Mouse (Mus musculus) kidney, embryonic 14.5 days (tissue): ENCODE results near the gene Eef1g. TPM values are rescaled to one million over a fixed set of nuclear protein-coding genes. Genes with fewer than 3 reads are reported as not detected.
A peak's percentile ranks its signal among the peaks of the same experiment; 100 is the strongest.

Experiments
- ATAC-seq: fragments of 200-750 bp; cut with Nextera tagmentation; 2 replicates; pipeline ENCODE4 v1.8.0; 2017; ENCODE audit warnings: moderate number of reproducible peaks, mild to moderate bottlenecking, moderate TSS enrichment, moderate library complexity; ENCODE audit not compliant: low FRiP score, low TSS enrichment
- H3K27ac ChIP-seq: fragments of 300-500 bp; sonication (generic); 2 replicates; pipeline ENCODE4 v1.5.1; 2014; ENCODE audit warnings: low read depth, mild to moderate bottlenecking, low read length, moderate library complexity, mixed read lengths
- H3K27me3 ChIP-seq: fragments of 300-500 bp; sonication (generic); 2 replicates; pipeline ENCODE4 v1.6.1; 2014; ENCODE audit warnings: mild to moderate bottlenecking, low read length; ENCODE audit not compliant: control insufficient read depth, insufficient read depth
- H3K36me3 ChIP-seq: fragments of 300-500 bp; sonication (generic); 2 replicates; pipeline ENCODE4 v1.6.1; 2014; ENCODE audit warnings: low read length, mixed read lengths; ENCODE audit not compliant: control insufficient read depth, insufficient read depth
- H3K4me1 ChIP-seq: fragments of 300-500 bp; sonication (generic); 2 replicates; pipeline ENCODE4 v1.6.1; 2014; ENCODE audit warnings: low read length, mixed read lengths; ENCODE audit not compliant: control insufficient read depth, insufficient read depth
- H3K4me2 ChIP-seq: fragments of 300-500 bp; sonication (generic); replicated peaks from 2 replicates; pipeline ENCODE4 v1.6.1; 2014; ENCODE audit warnings: low read depth, mild to moderate bottlenecking, low read length
- H3K4me3 ChIP-seq: fragments of 300-500 bp; sonication (generic); 2 replicates; pipeline ENCODE4 v1.5.1; 2014; ENCODE audit warnings: mild to moderate bottlenecking, low read length
- H3K9ac ChIP-seq: fragments of 300-500 bp; sonication (generic); 2 replicates; pipeline ENCODE4 v1.6.1; 2014; ENCODE audit warnings: low read depth, mild to moderate bottlenecking, low read length, moderate library complexity
- H3K9me3 ChIP-seq: fragments of 300-500 bp; sonication (generic); 2 replicates; pipeline ENCODE4 v1.6.1; 2016; ENCODE audit warnings: low read length; ENCODE audit not compliant: control insufficient read depth
- WGBS: fragments of 180-500 bp; shearing (Covaris S2); extraction: QIAGEN DNeasy Blood & Tissue Kit; methylation state at CpG from one replicate; pipeline ENCODE4 v1.1.7; 2014; 5-methylcytosine and 5-hydroxymethylcytosine counted together
- polyA plus RNA-seq: library from polyadenylated mRNA; unstranded; fragments of >200 nt; fragmentation: Nextera tagmentation; extraction: Ambion mirVana; gene quantifications from 2 replicates; pipeline ENCODE4 v1.2.1, GENCODE M21; 2014

The Eef1g gene
- polyA plus RNA-seq, 1 experiment from 2014 or later: 516 TPM

DNA sequence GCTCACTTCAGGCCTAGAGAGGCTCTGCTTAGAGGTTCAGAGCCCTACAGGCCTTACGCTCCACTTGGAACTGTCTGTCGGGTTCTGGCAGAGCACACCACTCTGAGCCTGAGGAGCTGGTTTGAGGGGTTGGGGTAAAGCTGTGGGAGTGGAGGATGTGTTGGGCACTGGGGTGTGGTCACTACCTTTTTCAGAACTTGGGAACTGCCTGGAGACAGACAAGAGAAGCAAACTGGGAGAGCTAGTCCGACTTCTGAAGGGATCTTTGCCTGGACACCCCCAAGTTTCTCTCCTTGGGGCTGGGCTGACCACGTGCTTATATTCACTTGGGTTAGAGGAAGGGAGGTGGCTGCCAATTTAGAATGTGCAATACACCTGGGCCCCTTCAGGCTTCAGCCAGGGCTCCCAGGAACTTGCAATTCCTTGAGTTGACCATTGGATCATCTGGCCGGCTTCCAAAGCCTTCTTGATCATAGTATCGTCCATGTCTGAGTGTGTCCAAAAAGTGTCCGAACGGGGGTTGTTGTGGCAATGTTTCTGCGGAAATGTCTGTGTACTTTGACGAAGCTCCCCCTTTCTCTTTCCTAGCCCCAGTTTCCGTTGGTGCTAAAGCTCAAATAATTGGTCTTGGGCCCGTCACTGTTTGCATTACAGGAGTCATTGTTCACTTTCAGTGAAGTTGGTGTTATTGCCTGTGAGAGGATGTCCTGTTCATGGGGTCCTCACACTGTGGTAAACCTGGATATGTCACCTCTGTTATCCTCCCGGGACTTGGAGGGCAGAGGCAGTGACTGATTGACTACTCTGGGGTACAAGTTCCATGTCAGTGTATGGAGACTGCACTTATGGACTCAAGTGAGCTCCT lies 25.3 kb downstream of the Eef1g start:
- ATAC-seq: no peak
- WGBS: 74% methylated on average over 13 of the region's 13 CpGs
- peak overlapping the region; percentile 93 for H3K4me2 ChIP-seq

GRCm38 (mm10) chr19:8992769-8993624 lies 26.2 kb downstream of the Eef1g start:
- 19% methylated on average over 12 of the region's 12 CpGs for WGBS

More for the DNA sequence above, 25.3 kb downstream of the Eef1g start:
- Histone ChIP-seq H3K27ac (peak overlapping the region; percentile 14; the same call in 1 of the 2 replicates), H3K27me3 (no peaks in the 10 kb centered on the region), H3K9ac (peak overlapping the region; percentile 2; the same call in 1 of the 2 replicates), H3K4me3 (peak overlapping the region; percentile 11; the same call in 1 of the 2 replicates), H3K9me3 (no peaks in the 10 kb centered on the region), H3K4me1 (peaks cover 29% of the 10 kb centered on the region), H3K36me3 (no peaks in the 10 kb centered on the region)

GRCm38 (mm10) chr19:8993625-8993912 lies 26.7 kb downstream of the Eef1g start:
- ATAC-seq: no peak
- Histone ChIP-seq H3K36me3 (no peaks in the 10 kb centered on the region), H3K4me3 (no peak overlapping the region), H3K4me1 (peaks cover 36% of the 10 kb centered on the region), H3K9ac (no peak overlapping the region), H3K4me2 (no peak overlapping the region), H3K9me3 (no peaks in the 10 kb centered on the region), H3K27ac (no peak overlapping the region), H3K27me3 (no peaks in the 10 kb centered on the region)
- 46% methylated on average over 2 of the region's 2 CpGs for WGBS

More at GRCm38 (mm10) chr19:8992769-8993624, 26.2 kb downstream of the Eef1g start:
- Histone ChIP-seq H3K27me3 (no peaks in the 10 kb centered on the region), H3K36me3 (no peaks in the 10 kb centered on the region), H3K27ac (peak overlapping the region; percentile 15; the same call in 1 of the 2 replicates), H3K4me3 (no peak overlapping the region; the same call in 1 of the 2 replicates), H3K4me2 (peak overlapping the region; percentile 93), H3K4me1 (peaks cover 38% of the 10 kb centered on the region), H3K9me3 (no peaks in the 10 kb centered on the region), H3K9ac (peak overlapping the region; percentile 2; the same call in 1 of the 2 replicates)
- ATAC-seq: peak; percentile 17; the same call in 1 of the 2 replicates

DNA sequence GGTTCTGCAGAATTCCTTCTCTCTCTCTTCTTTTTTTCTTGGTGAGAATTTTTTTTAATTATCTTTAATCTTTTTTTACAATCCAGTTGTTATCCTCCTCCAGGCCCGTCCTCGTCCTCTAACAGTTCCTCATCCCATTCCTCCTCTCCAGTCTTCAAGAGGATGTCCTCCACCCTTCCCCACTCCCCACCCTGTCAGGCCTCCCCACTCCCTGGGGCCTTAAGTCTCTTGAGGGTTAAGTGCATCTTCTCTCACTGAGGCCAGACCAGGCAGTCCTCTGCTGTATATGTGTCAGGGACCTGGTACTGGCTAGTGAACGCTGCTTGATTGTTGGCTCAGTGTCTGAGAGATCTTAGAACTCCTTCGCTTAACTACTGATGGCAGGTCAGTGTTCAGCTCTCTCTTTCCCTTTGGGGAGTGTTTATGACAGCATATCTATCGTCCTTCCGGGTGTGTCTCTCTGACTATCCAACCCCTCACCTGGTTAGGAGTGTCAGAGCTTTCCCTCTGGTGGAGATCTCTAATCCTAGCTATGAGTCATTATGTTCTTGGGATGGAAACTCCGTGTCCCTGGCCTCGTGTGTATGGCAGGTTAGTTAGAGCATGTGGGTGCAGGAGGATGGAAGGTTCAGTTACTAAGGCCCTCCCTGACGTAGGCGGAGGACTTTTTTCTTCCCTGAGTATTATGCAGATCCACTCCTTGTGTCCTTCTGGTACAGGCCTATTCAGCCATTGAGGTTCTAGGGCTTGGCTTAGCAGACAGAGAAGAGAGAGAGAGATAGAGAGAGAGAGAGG lies 28.2 kb downstream of the Eef1g start:
- no peak overlapping the region for H3K4me2 ChIP-seq
- no peak for ATAC-seq
- no peak overlapping the region for H3K27ac ChIP-seq
- no peaks in the 10 kb centered on the region for H3K36me3 ChIP-seq
- no peak overlapping the region for H3K9ac ChIP-seq
- no peaks in the 10 kb centered on the region for H3K27me3 ChIP-seq
- 80% methylated on average over 10 of the region's 10 CpGs for WGBS
- H3K9me3 ChIP-seq: no peaks in the 10 kb centered on the region
- H3K4me1 ChIP-seq: peaks cover 35% of the 10 kb centered on the region
- H3K4me3 ChIP-seq: no peak overlapping the region

- Histone ChIP-seq H3K9me3 (no peaks in the 10 kb centered on the region), H3K9ac (no peak overlapping the region), H3K4me2 (no peak overlapping the region), H3K27ac (no peak overlapping the region), H3K4me1 (peaks cover 26% of the 10 kb centered on the region), H3K36me3 (peaks cover 12% of the 10 kb centered on the region), H3K4me3 (no peak overlapping the region), H3K27me3 (no peaks in the 10 kb centered on the region)
- WGBS: 88% methylated on average over 6 of the region's 6 CpGs
- no peak for ATAC-seq
Observed at GRCm38 (mm10) chr19:8996601-8997000, 29.8 kb downstream of the Eef1g start.

- H3K4me3 ChIP-seq: no peak overlapping the region
- H3K27ac ChIP-seq: peak overlapping the region; percentile 62; the same call in 1 of the 2 replicates
- no peak overlapping the region for H3K4me2 ChIP-seq
- H3K27me3 ChIP-seq: no peaks in the 10 kb centered on the region
- no peak overlapping the region for H3K9ac ChIP-seq
- 59% methylated on average over 4 of the region's 4 CpGs for WGBS
- H3K36me3 ChIP-seq: peaks cover 21% of the 10 kb centered on the region
- H3K4me1 ChIP-seq: peaks cover 19% of the 10 kb centered on the region
- H3K9me3 ChIP-seq: no peaks in the 10 kb centered on the region
- ATAC-seq: peak; percentile 72
Observed at GRCm38 (mm10) chr19:8997546-8997945, 30.7 kb downstream of the Eef1g start.

DNA sequence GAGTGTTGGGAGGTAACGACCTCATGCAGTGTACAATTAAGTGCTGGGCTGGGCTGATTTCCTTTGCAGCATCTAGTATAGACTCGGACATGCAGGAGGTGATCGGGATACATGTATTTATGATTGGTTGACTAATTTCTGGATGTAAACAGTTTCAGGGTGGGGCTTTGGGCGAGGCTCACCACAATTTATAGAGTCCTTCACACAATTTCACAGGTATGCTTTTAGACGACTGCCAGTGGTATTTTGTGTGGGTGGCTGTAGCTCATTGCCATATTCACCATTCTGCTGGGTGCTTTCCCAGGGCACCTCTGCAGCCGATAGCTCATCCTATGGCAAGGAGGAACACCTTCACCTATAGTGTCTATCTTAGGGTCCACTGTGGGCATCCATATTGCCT lies 31.7 kb downstream of the Eef1g start:
- no peaks in the 10 kb centered on the region for H3K9me3 ChIP-seq
- H3K36me3 ChIP-seq: peaks cover 22% of the 10 kb centered on the region
- H3K27ac ChIP-seq: no peak overlapping the region
- no peaks in the 10 kb centered on the region for H3K27me3 ChIP-seq
- H3K4me3 ChIP-seq: no peak overlapping the region
- WGBS: 86% methylated on average over 6 of the region's 6 CpGs
- H3K9ac ChIP-seq: no peak overlapping the region
- ATAC-seq: no peak
- peaks cover 14% of the 10 kb centered on the region for H3K4me1 ChIP-seq
- H3K4me2 ChIP-seq: no peak overlapping the region

GRCm38 (mm10) chr19:8999223-8999622 lies 32.4 kb downstream of the Eef1g start:
- 79% methylated on average over 4 of the region's 4 CpGs for WGBS
- ATAC-seq: no peak
- Histone ChIP-seq H3K4me2 (no peak overlapping the region), H3K36me3 (peaks cover 22% of the 10 kb centered on the region), H3K4me1 (peaks cover 14% of the 10 kb centered on the region), H3K9ac (no peak overlapping the region), H3K4me3 (no peak overlapping the region), H3K9me3 (no peaks in the 10 kb centered on the region), H3K27ac (no peak overlapping the region), H3K27me3 (no peaks in the 10 kb centered on the region)
